Mouse (Mus musculus): ENCODE measurements around the gene Nr1h4. TPM values are rescaled to one million over a fixed set of nuclear protein-coding genes. Genes with fewer than 3 reads are reported as not detected.
"Not testable (repeated sequence)": the region's sequence is repeated elsewhere in the genome, so short reads cannot be mapped to it uniquely, and the experiment has no call there.

Gene Nr1h4
- polyA plus RNA-seq (2015; fragmentation: Nextera tagmentation; extraction: Ambion mirVana) = 1.2 TPM in 2 replicates

DNA sequence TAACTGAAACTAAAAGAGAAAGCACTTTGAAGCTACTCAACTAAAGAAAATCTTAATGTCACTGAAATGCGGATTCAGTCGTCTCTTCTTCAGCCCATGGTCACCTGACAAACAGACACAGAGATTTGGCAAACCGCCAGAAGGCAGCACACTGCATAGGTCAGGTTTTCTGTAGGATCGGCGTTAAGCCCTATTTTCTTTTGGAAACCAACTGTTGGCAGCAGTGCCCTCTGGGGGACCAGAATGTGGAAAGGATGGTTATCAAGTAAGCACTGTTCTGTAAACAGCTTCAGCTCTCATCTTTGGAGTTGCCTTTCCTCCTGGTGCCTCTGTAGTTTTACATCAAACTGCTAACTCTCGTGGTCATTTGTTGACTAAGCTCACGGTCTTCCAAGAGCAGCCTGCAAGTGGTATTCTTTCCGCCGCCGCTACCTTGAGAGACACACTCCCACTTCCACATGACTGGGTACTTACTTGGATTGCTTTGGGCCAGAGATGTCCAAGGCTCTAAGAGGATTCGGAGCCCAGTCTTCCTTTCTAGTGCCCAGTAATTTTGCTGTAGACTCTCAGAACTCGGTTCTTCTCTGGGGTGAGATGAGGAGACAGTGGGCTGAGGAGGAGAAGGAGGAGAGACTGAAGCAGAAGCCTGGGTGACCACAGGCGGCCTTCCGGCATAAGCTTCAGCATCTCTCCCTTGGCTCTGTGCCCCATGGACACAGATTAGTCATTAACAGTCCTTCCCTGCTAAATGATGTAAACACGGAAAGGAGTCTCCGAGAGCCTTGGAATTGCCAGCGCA is at the start of gene Nr1h4:
TSS of gene Nr1h4 (minus strand) at position 657 of the 799 bp plus-strand sequence.
- Histone ChIP-seq H3K9ac (peak within 1 kb of the TSS; percentile 45), H3K4me2 (peak within 1 kb of the TSS; percentile 43), H3K27me3 (replicated peaks) (no peaks in the 10 kb centered on the region), H3K27ac (replicated peaks) (peak within 1 kb of the TSS; percentile 61), H3K36me3 (no peaks in the 10 kb centered on the region), H3K4me1 (peaks cover 48% of the 10 kb centered on the region), H3K4me3 (peak within 1 kb of the TSS; percentile 18), H3K9me3 (no peaks in the 10 kb centered on the region)
- no peak for ATAC-seq (ENCODE audit: extremely low read depth, insufficient number of reproducible peaks, low FRiP score, low TSS enrichment)
- 48% methylated on average over 17 of the region's 17 CpGs for WGBS

DNA sequence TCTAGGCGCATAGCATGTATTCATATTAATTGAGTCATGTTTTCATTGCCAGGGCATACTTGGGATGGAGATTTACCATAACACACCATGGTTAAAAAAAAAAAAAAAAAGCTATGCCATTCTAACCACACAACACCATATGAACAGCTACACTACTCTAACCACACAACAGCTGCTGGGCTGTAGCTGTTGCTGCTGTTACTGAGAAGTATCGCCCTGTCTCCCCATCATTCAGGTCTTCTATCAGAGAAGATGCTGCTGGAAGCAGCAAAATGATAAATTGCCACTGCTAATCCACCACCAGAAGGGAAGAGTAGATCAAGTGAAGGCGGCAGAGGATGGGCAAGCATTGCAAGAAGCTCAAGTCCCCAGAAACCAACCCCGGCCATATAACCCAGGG is 45.4 kb upstream of the Nr1h4 start:
- WGBS = 80% methylated on average over 4 of the region's 4 CpGs
- H3K4me2 ChIP-seq = no peak overlapping the region

DNA sequence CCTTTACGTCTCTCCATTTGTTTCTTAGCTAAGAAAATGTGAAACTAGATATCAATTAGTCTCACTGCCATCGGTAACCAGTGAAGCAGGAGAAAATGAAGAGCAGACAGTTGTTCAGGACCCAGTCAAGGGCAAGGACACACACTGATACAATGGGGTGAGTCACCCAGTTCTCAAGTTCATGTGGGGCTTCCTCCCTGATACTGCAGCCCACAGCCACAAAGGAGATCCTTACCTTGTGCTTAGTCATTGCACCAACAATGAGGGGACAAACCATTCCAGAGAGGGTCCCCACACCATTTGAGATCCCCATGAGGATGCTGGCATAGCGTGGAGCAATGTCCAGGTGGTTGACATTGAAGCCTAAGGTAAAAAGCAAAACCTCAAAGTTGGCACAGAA is 44.3 kb upstream of the Nr1h4 start:
- no peak overlapping the region for H3K27ac ChIP-seq (replicated peaks)
- no peak overlapping the region for H3K4me3 ChIP-seq
- no peaks in the 10 kb centered on the region for H3K36me3 ChIP-seq
- H3K27me3 ChIP-seq (replicated peaks) = no peaks in the 10 kb centered on the region
- ATAC-seq (ENCODE audit: extremely low read depth, insufficient number of reproducible peaks, low FRiP score, low TSS enrichment) = no peak
- no peak overlapping the region for H3K4me2 ChIP-seq
- 76% methylated on average over 3 of the region's 3 CpGs for WGBS
- no peaks in the 10 kb centered on the region for H3K9me3 ChIP-seq
- H3K9ac ChIP-seq = no peak overlapping the region
- H3K4me1 ChIP-seq = no peaks in the 10 kb centered on the region

More for the DNA sequence above, 45.4 kb upstream of the Nr1h4 start:
- H3K27ac ChIP-seq (replicated peaks) = no peak overlapping the region
- no peak overlapping the region for H3K9ac ChIP-seq
- H3K27me3 ChIP-seq (replicated peaks) = no peaks in the 10 kb centered on the region
- no peaks in the 10 kb centered on the region for H3K36me3 ChIP-seq
- H3K4me3 ChIP-seq = no peak overlapping the region
- H3K9me3 ChIP-seq = no peaks in the 10 kb centered on the region
- no peaks in the 10 kb centered on the region for H3K4me1 ChIP-seq
- no peak for ATAC-seq (ENCODE audit: extremely low read depth, insufficient number of reproducible peaks, low FRiP score, low TSS enrichment)

DNA sequence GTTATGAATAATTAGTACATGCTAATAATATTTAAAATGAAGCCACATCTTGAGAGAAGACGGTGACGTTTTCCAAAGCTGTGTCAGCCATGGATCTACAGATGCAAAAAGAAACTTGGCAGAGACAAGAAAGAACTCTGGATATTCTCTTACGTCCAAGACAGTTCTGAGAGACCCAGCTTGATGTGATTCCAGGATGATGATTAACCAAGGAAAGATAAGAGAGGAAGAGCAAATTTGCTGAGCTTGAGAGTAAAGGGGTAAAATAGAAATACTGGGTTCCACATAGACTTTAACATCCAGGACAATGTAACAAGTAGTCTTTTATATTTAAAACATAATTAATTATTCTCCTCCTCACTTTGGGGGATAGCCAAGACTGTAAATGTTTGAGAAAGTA is 40.0 kb upstream of the Nr1h4 start:
- Histone ChIP-seq H3K9me3 (peaks cover 3% of the 10 kb centered on the region; the same call in 1 of the 2 replicates), H3K27ac (replicated peaks) (no peak overlapping the region), H3K4me3 (no peak overlapping the region), H3K4me2 (no peak overlapping the region), H3K36me3 (no peaks in the 10 kb centered on the region), H3K9ac (no peak overlapping the region), H3K4me1 (no peaks in the 10 kb centered on the region), H3K27me3 (replicated peaks) (no peaks in the 10 kb centered on the region)
- WGBS = 49% methylated on average over 3 of the region's 3 CpGs
- no peak for ATAC-seq (ENCODE audit: extremely low read depth, insufficient number of reproducible peaks, low FRiP score, low TSS enrichment)

DNA sequence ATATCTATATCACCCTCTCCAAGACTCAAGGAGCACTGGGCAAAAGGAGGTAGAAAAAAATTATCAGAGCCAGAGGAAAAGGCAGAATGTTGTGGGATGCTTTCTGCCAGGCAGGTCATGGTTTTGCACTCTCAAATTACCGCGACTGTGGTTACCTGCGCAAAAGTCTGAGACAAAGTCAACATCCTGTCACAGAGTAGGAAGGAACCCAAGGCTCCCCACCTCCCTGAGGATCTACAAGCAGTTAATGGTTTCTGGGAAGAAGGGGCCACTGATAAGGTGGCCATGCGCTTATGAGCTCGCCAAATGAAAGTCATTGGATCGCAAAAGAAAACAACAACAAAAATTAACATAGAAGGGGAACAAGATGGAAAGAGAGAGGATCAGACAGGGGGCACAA is 39.6 kb upstream of the Nr1h4 start:
- Histone ChIP-seq H3K9ac (no peak overlapping the region), H3K27me3 (replicated peaks) (no peaks in the 10 kb centered on the region), H3K36me3 (no peaks in the 10 kb centered on the region), H3K4me3 (no peak overlapping the region), H3K9me3 (peaks cover 3% of the 10 kb centered on the region; the same call in 1 of the 2 replicates), H3K27ac (replicated peaks) (no peak overlapping the region), H3K4me2 (no peak overlapping the region), H3K4me1 (no peaks in the 10 kb centered on the region)
- ATAC-seq (ENCODE audit: extremely low read depth, insufficient number of reproducible peaks, low FRiP score, low TSS enrichment) = no peak
- WGBS = 70% methylated on average over 6 of the region's 6 CpGs

DNA sequence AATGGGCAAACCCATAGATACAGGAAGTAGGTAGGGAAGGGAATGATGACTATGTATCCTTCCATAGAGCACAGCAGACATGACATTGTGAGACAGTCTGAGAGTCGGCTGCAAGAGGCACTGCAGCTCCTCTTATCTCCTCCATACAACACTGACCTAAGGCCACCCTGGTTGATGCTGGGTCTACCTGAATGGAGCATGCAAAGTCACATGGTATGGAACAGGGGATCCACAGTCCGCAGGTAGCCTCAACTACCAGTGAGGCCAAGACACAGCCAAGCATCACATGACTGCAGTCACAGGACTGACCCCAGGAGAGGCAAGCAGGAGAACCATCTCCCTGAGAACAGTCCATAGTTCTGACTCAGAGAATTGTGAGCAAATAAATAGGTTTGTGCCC is 34.0 kb upstream of the Nr1h4 start:
- Histone ChIP-seq H3K9me3 (peaks cover 3% of the 10 kb centered on the region; the same call in 1 of the 2 replicates), H3K4me2 (no peak overlapping the region), H3K36me3 (no peaks in the 10 kb centered on the region), H3K9ac (no peak overlapping the region), H3K4me3 (no peak overlapping the region), H3K27ac (replicated peaks) (no peak overlapping the region), H3K27me3 (replicated peaks) (no peaks in the 10 kb centered on the region), H3K4me1 (no peaks in the 10 kb centered on the region)
- 71% methylated on average over 2 of the region's 2 CpGs for WGBS
- no peak for ATAC-seq (ENCODE audit: extremely low read depth, insufficient number of reproducible peaks, low FRiP score, low TSS enrichment)

DNA sequence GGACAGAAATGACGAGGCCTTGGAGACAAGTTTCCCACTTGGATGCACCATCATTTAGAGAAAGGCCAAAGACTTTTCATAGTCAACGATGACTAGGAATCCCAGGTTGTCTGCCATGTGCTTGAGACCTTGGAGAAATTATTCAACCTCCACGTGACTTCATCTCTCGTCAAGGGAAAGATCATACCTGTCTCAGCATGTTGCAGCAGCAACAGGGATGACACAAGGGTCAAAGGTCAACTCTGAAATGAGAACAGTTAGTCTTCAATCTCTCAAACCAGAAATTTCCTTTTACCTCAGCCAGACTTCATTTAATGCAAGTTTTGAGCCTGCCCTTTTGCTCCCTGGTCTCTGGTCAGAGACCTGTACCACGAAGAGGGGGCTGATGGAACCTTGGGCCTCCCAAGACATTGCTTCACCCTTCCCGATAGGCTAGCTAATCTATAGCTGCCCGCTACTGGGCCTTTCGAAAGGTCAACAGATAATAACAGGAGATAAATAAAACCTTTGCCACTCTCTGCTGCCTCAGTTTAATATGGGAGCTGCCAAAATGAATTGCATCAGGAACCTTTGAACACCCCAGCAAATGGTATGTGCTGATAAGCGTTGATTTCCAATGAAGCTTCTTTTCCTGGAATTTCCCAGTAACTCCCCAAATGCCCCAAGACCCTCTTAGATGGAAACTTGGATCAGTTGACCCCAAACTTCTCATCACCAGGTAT is 32.1 kb upstream of the Nr1h4 start:
- 81% methylated on average over 9 of the region's 9 CpGs for WGBS
- H3K27ac ChIP-seq (replicated peaks) = no peak overlapping the region
- peaks cover 3% of the 10 kb centered on the region; the same call in 1 of the 2 replicates for H3K9me3 ChIP-seq
- H3K9ac ChIP-seq = no peak overlapping the region
- H3K36me3 ChIP-seq = no peaks in the 10 kb centered on the region
- no peaks in the 10 kb centered on the region for H3K27me3 ChIP-seq (replicated peaks)
- ATAC-seq (ENCODE audit: extremely low read depth, insufficient number of reproducible peaks, low FRiP score, low TSS enrichment) = no peak
- no peak overlapping the region for H3K4me2 ChIP-seq
- H3K4me1 ChIP-seq = no peaks in the 10 kb centered on the region
- H3K4me3 ChIP-seq = no peak overlapping the region

DNA sequence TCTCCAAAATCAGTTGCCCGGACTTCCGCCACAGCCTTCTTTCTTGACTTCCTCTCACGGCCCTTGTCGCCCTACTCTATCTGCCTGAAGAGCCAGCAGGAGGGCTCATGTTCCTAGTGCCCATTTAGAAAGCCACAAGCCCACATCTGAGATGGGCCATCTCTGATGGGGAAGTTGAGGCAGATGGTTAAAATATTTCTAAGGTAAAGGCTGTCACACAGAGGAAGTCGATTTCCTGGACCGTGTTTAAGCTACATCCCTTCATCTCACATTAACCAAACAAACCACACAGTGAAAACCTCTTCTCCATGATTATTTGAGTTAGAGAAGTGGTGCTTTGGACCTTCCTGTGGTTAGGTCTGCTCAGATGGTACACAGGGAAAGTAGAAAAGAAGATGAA is 28.7 kb upstream of the Nr1h4 start:
- Histone ChIP-seq H3K27me3 (replicated peaks) (no peaks in the 10 kb centered on the region), H3K9me3 (no peaks in the 10 kb centered on the region), H3K36me3 (no peaks in the 10 kb centered on the region), H3K4me2 (no peak overlapping the region), H3K4me3 (no peak overlapping the region), H3K9ac (no peak overlapping the region), H3K4me1 (0 out of 2 replicates have a peak, but pooled peaks cover 5% of the 10 kb centered on the region), H3K27ac (replicated peaks) (no peak overlapping the region)
- 82% methylated on average over 6 of the region's 6 CpGs for WGBS
- ATAC-seq (ENCODE audit: extremely low read depth, insufficient number of reproducible peaks, low FRiP score, low TSS enrichment) = no peak

DNA sequence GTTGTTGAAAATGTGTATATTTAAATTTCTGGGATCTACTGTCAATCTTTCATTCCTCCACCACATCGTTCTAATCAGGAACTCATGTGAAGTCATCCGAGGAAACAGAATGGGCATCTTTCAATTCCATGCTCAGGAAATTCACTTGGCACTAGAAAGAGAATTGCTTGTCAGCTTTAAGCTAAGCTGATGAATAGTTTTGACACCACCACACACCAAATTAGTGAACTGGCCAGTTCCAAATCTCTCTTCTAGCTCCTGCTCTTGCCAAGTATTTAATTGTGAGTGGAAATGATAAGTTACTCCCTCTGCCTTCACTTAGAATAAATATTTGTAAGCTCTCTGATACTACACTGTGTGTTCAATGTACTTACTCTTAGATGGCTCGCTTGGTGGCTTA is 26.0 kb upstream of the Nr1h4 start:
- 57% methylated on average over 3 of the region's 3 CpGs for WGBS

DNA sequence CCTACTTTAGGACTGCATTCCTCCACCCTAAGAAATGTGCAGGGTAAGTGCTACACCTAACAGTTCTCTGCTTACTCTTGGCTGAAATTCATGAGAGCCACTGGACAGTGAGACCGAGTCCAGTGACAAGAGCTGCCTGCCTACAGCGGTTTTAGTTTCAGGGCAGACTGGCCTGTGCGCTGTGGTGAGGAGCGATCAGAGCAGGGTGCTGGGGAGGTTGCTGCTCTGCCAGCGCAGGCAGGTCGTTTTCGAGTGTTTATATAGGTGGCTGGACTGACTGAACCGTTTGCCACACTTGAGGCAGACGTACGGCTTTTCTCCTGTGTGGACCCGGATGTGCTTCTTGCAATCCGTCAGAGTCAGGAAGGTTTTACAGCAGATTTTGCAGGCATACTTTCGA is 21.5 kb upstream of the Nr1h4 start:
- ATAC-seq (ENCODE audit: extremely low read depth, insufficient number of reproducible peaks, low FRiP score, low TSS enrichment); H3K9ac ChIP-seq; H3K27me3 ChIP-seq (replicated peaks); H3K4me2 ChIP-seq; H3K4me3 ChIP-seq; H3K27ac ChIP-seq (replicated peaks); H3K36me3 ChIP-seq; H3K9me3 ChIP-seq; H3K4me1 ChIP-seq: not testable (repeated sequence)
- 75% methylated on average over 13 of the region's 13 CpGs for WGBS

More for the DNA sequence above, 26.0 kb upstream of the Nr1h4 start:
- Histone ChIP-seq H3K27me3 (replicated peaks) (no peaks in the 10 kb centered on the region), H3K4me1 (0 out of 2 replicates have a peak, but pooled peaks cover 5% of the 10 kb centered on the region), H3K9ac (no peak overlapping the region), H3K4me3 (no peak overlapping the region), H3K27ac (replicated peaks) (no peak overlapping the region), H3K4me2 (no peak overlapping the region), H3K9me3 (no peaks in the 10 kb centered on the region), H3K36me3 (no peaks in the 10 kb centered on the region)
- no peak for ATAC-seq (ENCODE audit: extremely low read depth, insufficient number of reproducible peaks, low FRiP score, low TSS enrichment)

DNA sequence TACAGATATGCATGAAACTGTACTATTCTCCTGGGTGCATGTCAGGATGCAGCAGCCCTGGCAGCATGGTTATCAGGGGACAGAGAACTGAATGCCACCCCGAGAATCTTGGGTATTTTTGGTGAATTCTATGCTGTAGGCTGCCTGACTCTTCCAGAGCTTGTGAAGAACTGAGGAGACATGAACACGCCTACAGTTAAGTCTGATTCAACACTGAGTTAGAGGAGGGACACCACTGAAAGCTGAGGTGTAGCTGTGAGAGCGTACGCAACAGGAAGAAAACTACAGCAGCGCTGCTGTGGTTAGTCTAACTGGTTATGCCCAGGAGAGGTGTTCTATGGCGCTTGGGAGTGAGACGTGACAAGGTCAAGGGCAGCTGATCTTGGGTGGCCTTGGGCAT is 20.5 kb upstream of the Nr1h4 start:
- not testable (repeated sequence) for H3K4me3 ChIP-seq; ATAC-seq (ENCODE audit: extremely low read depth, insufficient number of reproducible peaks, low FRiP score, low TSS enrichment); H3K27me3 ChIP-seq (replicated peaks); H3K4me1 ChIP-seq; H3K27ac ChIP-seq (replicated peaks); H3K4me2 ChIP-seq; H3K36me3 ChIP-seq; H3K9me3 ChIP-seq; H3K9ac ChIP-seq
- WGBS = 81% methylated on average over 7 of the region's 7 CpGs

Measured in heart, embryonic 13.5 days (tissue).